Mouse (Mus musculus): ENCODE results near the gene Soat2. TPM values are rescaled to one million over a fixed set of nuclear protein-coding genes. Genes with fewer than 3 reads are reported as not detected.

Gene Soat2
- polyA plus RNA-seq, 1 experiment from 2014 or later = 0.20 TPM

DNA sequence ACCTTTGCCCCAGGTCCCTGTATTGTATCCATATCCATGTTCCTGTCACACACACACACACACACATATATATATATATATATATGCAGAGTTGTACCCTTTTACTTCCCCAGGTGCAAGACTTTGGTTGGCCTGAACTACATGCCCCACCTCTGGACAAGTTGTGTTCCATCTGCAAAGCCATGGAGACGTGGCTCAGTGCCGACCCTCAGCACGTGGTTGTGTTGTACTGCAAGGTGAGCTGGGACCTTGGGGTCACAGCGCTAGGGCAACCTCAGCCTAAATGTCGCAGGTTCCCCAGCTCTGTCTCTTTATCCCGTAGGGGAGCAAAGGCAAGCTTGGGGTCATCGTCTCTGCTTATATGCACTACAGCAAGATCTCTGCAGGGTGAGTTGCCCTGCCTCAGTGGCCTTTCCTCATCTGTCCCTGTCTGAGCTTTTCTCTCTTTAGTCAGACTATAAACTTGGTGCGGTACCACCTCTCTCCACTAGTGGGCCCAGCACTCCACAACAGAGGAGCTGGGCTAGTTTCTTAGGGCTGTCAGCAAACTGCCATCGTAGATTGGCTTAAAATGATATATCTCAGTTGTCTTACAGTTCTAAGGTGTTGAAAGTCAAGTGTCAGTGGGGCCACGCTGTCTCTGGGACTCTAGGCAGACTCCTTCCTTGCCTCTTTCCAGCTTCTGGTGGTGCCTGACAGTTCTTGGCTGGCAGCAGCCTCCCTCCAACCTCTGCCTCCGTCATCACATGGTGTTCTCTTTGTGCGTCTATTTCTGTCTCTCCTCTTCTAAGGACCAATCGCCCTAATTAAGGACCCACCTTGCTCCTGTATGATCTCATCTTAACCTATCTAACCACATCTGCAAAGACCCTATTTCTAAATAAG, 42.4 kb upstream of the Soat2 start:
- Histone ChIP-seq H3K27me3 (peaks cover 9% of the 10 kb centered on the region; the same call in 1 of the 2 replicates), H3K4me1 (peaks cover 66% of the 10 kb centered on the region), H3K9ac (peak overlapping the region; percentile 25; the same call in 1 of the 2 replicates), H3K36me3 (peaks cover 65% of the 10 kb centered on the region), H3K27ac (no peak overlapping the region), H3K4me2 (replicated peaks) (peak overlapping the region; percentile 83), H3K4me3 (peak overlapping the region; percentile 46), H3K9me3 (no peaks in the 10 kb centered on the region)
- ATAC-seq (ENCODE audit: low FRiP score, low read depth) = no peak
- 44% methylated on average over 13 of the region's 13 CpGs for WGBS

GRCm38 (mm10) chr15:102108651-102109525, 41.4 kb upstream of the Soat2 start:
- Histone ChIP-seq H3K4me2 (replicated peaks) (peak overlapping the region; percentile 83), H3K27me3 (peaks cover 9% of the 10 kb centered on the region; the same call in 1 of the 2 replicates), H3K9ac (no peak overlapping the region), H3K9me3 (no peaks in the 10 kb centered on the region), H3K4me3 (no peak overlapping the region), H3K36me3 (peaks cover 75% of the 10 kb centered on the region), H3K4me1 (peaks cover 60% of the 10 kb centered on the region), H3K27ac (no peak overlapping the region)
- 55% methylated on average over 18 of the region's 18 CpGs for whole genome bisulfite sequencing
- ATAC-seq (ENCODE audit: low FRiP score, low read depth) = no peak

DNA sequence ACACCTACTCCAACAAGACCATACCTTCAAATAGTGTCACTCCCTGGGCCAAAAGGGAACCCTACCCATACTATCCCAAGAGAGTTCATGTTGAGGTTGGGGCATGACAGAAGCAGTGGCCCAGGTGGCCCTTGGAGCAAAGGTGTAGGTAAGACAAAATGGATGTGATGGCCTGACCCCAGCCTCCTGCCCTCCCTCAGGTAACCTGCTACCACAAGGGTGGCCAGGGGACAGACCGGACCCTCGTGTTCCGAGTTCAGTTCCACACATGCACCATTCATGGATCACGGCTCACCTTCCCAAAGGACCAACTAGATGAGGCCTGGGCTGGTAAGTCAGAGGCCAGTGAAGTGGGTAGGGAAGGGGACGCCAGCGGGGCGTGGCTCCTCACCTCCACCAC, 40.1 kb upstream of the Soat2 start:
- no peak overlapping the region for H3K9ac ChIP-seq
- H3K4me1 ChIP-seq = peaks cover 49% of the 10 kb centered on the region
- WGBS = 96% methylated on average over 7 of the region's 7 CpGs
- H3K27ac ChIP-seq = no peak overlapping the region
- no peak overlapping the region for H3K4me2 ChIP-seq (replicated peaks)
- peaks cover 87% of the 10 kb centered on the region for H3K36me3 ChIP-seq
- no peak for ATAC-seq (ENCODE audit: low FRiP score, low read depth)
- H3K9me3 ChIP-seq = no peaks in the 10 kb centered on the region
- no peak overlapping the region for H3K4me3 ChIP-seq
- peaks cover 9% of the 10 kb centered on the region; the same call in 1 of the 2 replicates for H3K27me3 ChIP-seq

DNA sequence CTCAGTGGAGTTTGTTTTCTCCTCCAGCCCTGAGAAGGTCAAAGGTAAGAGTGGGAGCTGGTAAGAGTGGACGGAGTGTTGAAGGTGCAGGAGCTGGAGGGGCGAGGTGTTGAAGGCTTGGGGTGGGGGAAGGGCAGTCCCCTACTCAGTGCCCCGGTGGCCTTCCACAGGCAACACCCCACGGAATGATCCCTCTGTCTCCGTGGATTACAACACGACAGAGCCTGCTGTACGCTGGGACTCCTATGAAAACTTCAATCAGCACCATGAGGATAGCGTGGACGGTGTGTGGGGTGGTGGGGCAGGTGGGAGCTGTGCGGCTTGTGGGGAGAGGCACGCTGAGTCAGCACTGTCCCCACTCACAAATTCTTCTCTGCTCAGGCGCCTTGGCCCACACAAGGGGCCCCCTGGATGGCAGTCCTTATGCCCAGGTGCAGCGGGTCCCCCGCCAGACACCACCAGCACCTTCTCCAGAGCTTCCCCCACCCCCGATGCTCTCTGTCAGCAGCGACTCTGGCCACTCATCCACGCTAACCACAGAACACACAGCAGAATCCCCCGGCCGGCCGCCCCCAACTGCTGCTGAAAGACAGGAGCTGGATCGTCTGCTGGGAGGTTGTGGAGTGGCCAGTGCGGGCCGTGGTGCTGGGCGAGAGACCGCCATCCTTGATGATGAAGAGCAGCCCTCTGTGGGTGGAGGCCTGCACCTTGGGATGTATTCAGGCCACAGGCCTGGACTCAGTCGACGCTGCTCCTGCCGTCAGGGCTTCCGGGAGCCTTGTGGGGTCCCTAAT, 39.4 kb upstream of the Soat2 start:
- no peak for ATAC-seq (ENCODE audit: low FRiP score, low read depth)
- H3K27ac ChIP-seq = no peak overlapping the region
- 79% methylated on average over 29 of the region's 29 CpGs for whole genome bisulfite sequencing

DNA sequence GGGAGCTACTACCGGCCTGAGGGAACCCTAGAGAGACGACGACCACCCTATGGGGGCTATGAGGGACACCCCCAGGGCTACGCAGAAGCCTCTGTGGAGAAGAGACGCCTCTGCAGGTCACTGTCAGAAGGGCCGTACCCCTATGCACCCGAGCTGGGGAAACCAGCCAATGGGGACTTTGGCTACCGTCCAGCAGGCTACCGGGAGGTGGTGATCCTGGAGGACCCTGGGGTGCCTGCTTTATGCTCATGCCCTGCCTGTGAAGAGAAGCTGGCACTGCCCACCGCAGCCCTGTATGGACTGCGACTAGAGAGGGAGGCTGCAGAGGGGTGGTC, 38.9 kb upstream of the Soat2 start:
- Histone ChIP-seq H3K9me3 (no peaks in the 10 kb centered on the region), H3K4me2 (replicated peaks) (no peak overlapping the region), H3K27ac (no peak overlapping the region), H3K27me3 (peaks cover 5% of the 10 kb centered on the region; the same call in 1 of the 2 replicates), H3K9ac (no peak overlapping the region), H3K4me1 (peaks cover 37% of the 10 kb centered on the region), H3K4me3 (no peak overlapping the region), H3K36me3 (peaks cover 96% of the 10 kb centered on the region)
- WGBS = 90% methylated on average over 11 of the region's 11 CpGs
- ATAC-seq (ENCODE audit: low FRiP score, low read depth) = no peak

More for the DNA sequence above, 39.4 kb upstream of the Soat2 start:
- Histone ChIP-seq H3K9ac (no peak overlapping the region), H3K4me3 (no peak overlapping the region), H3K4me1 (peaks cover 43% of the 10 kb centered on the region), H3K27me3 (peaks cover 9% of the 10 kb centered on the region; the same call in 1 of the 2 replicates), H3K9me3 (no peaks in the 10 kb centered on the region), H3K36me3 (peaks cover 91% of the 10 kb centered on the region), H3K4me2 (replicated peaks) (no peak overlapping the region)

GRCm38 (mm10) chr15:102112181-102112580, 38.1 kb upstream of the Soat2 start:
- H3K27me3 ChIP-seq = peaks cover under 1% of the 10 kb centered on the region; the same call in 1 of the 2 replicates
- H3K4me2 ChIP-seq (replicated peaks) = no peak overlapping the region
- no peak overlapping the region for H3K27ac ChIP-seq
- no peak overlapping the region for H3K9ac ChIP-seq
- H3K4me3 ChIP-seq = no peak overlapping the region
- 92% methylated on average over 6 of the region's 6 CpGs for WGBS
- peaks cover 99% of the 10 kb centered on the region for H3K36me3 ChIP-seq
- no peaks in the 10 kb centered on the region for H3K9me3 ChIP-seq
- ATAC-seq (ENCODE audit: low FRiP score, low read depth) = no peak
- peaks cover 30% of the 10 kb centered on the region for H3K4me1 ChIP-seq

DNA sequence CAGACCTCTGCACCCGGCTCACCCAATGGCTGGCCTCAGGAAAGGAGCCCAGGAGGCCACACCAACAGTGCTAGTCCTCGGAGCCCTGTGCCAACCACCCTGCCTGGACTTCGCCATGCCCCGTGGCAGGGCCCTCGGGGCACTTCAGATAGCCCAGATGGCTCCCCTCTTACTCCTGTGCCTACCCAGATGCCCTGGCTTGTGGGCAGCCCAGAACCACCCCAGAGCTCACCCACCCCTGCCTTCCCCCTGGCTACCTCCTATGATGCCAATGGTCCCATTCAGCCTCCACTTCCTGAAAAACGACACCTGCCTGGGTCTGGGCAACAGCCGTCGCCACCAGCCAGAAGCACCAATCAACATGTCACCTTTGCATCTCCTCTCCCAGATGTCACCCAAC, 37.5 kb upstream of the Soat2 start:
- 71% methylated on average over 8 of the region's 8 CpGs for WGBS
- no peaks in the 10 kb centered on the region for H3K27me3 ChIP-seq
- no peak overlapping the region for H3K9ac ChIP-seq
- H3K4me2 ChIP-seq (replicated peaks) = no peak overlapping the region
- no peak for ATAC-seq (ENCODE audit: low FRiP score, low read depth)
- no peak overlapping the region for H3K4me3 ChIP-seq
- peaks cover 24% of the 10 kb centered on the region for H3K4me1 ChIP-seq
- H3K9me3 ChIP-seq = no peaks in the 10 kb centered on the region
- no peak overlapping the region for H3K27ac ChIP-seq
- H3K36me3 ChIP-seq = peaks cover 100% of the 10 kb centered on the region

GRCm38 (mm10) chr15:102113674-102114073, 36.7 kb upstream of the Soat2 start:
- Histone ChIP-seq H3K4me3 (no peak overlapping the region), H3K9me3 (no peaks in the 10 kb centered on the region), H3K27me3 (no peaks in the 10 kb centered on the region), H3K4me2 (replicated peaks) (no peak overlapping the region), H3K9ac (no peak overlapping the region), H3K27ac (no peak overlapping the region), H3K4me1 (peaks cover 15% of the 10 kb centered on the region), H3K36me3 (peaks cover 100% of the 10 kb centered on the region)
- ATAC-seq (ENCODE audit: low FRiP score, low read depth) = no peak
- WGBS = 83% methylated on average over 4 of the region's 4 CpGs

GRCm38 (mm10) chr15:102114651-102115260, 35.6 kb upstream of the Soat2 start:
- 0 out of 2 replicates have a peak, but pooled peaks cover 6% of the 10 kb centered on the region for H3K4me1 ChIP-seq
- 89% methylated on average over 7 of the region's 7 CpGs for WGBS
- peaks cover 100% of the 10 kb centered on the region for H3K36me3 ChIP-seq

GRCm38 (mm10) chr15:102115731-102116231, 34.5 kb upstream of the Soat2 start:
- H3K4me1 ChIP-seq = 0 out of 2 replicates have a peak, but pooled peaks cover 6% of the 10 kb centered on the region
- no peak overlapping the region for H3K27ac ChIP-seq
- no peak overlapping the region for H3K4me2 ChIP-seq (replicated peaks)
- H3K9me3 ChIP-seq = no peaks in the 10 kb centered on the region
- H3K9ac ChIP-seq = no peak overlapping the region
- H3K4me3 ChIP-seq = no peak overlapping the region
- no peaks in the 10 kb centered on the region for H3K27me3 ChIP-seq
- ATAC-seq (ENCODE audit: low FRiP score, low read depth) = no peak
- peaks cover 100% of the 10 kb centered on the region for H3K36me3 ChIP-seq
- WGBS = 76% methylated on average over 9 of the region's 9 CpGs

More at GRCm38 (mm10) chr15:102114651-102115260, 35.6 kb upstream of the Soat2 start:
- no peak overlapping the region for H3K4me3 ChIP-seq
- H3K27me3 ChIP-seq = no peaks in the 10 kb centered on the region
- no peak for ATAC-seq (ENCODE audit: low FRiP score, low read depth)
- no peak overlapping the region for H3K4me2 ChIP-seq (replicated peaks)
- H3K9ac ChIP-seq = no peak overlapping the region
- H3K9me3 ChIP-seq = no peaks in the 10 kb centered on the region
- H3K27ac ChIP-seq = no peak overlapping the region
